Mouse (Mus musculus): Measurements from ENCODE around the gene Slc25a35. TPM values are rescaled to one million over a fixed set of nuclear protein-coding genes. Genes with fewer than 3 reads are reported as not detected.

The Slc25a35 gene
- polyA plus RNA-seq, 1 experiment = 5.7 TPM

DNA sequence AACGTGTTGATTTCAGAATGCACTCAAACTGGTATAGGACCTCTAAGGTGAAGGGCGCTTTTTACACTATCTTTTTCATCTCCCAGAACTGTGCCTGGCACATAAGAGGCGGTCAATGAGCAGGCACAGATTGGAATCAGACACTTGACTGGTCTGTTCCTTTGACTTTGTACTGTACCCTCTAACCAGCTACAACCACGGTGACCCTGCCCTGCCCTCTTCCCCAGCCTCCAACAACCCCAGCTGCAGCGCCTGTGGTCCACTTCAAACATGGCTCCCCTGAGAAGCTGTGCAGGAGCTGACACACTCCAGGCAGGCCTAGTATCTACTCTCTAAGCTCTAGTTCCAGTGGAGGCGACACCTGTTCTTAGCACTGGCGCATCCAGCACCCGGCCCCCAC lies 25.2 kb upstream of the Slc25a35 start:
- no peak overlapping the region for H3K27ac ChIP-seq (ENCODE audit: insufficient read depth, low read length)
- H3K4me1 ChIP-seq (ENCODE audit: control insufficient read depth, insufficient read depth, low read length) = peaks cover 10% of the 10 kb centered on the region
- no peak overlapping the region for H3K4me3 ChIP-seq (ENCODE audit: insufficient read depth, low read length)
- TF ChIP-seq CTCF (IDR thresholded peaks at IDR 0.05; ENCODE audit: borderline replicate concordance, insufficient read depth, low read length) (no peak), POLR2A (IDR thresholded peaks at IDR 0.05; ENCODE audit: low read depth, low read length) (no peak)

DNA sequence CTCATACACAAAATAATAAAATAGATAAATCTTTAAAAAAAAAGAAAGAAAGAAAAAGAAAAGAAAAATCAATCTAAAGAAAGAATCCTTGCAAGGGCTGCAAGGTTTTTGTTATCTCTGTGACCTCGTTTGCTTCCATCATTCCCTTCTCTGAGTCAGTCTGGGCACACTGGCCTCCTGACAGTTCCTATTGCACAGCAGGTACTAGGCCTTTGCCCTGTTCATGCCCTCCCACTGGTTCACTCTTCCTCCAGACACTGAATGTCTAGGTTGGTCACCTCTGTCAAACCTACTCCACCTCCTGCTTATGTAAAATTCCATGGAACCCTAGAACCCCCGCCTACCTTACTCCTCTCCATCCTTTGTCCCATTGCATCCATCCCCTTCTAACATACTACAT lies 22.7 kb upstream of the Slc25a35 start:
- Histone ChIP-seq H3K27ac (ENCODE audit: insufficient read depth, low read length) (no peak overlapping the region), H3K4me3 (ENCODE audit: insufficient read depth, low read length) (no peak overlapping the region), H3K4me1 (ENCODE audit: control insufficient read depth, insufficient read depth, low read length) (peaks cover 10% of the 10 kb centered on the region)
- TF ChIP-seq POLR2A (IDR thresholded peaks at IDR 0.05; ENCODE audit: low read depth, low read length) = no peak
- no peak for TF ChIP-seq CTCF (IDR thresholded peaks at IDR 0.05; ENCODE audit: borderline replicate concordance, insufficient read depth, low read length)

DNA sequence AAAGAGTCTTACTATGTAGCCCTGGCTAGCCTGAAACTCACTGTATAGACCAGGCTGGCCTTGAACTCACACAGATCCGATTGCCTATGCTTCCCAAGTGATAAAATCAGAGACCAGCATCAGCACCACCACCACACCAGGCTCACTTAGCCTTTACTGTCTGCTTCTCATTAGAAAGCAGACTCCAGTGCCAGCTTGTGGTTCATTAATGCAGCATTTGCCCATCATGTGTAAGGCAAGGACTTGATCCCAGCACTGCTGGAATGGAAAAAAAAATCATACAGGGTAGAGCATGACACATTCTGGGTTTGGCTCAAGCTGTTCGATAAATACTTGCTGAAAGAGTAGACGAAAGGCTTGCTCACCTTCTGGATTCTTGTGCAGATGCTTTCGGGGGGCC lies 21.9 kb upstream of the Slc25a35 start:
- Histone ChIP-seq H3K4me1 (ENCODE audit: control insufficient read depth, insufficient read depth, low read length) (peaks cover 10% of the 10 kb centered on the region), H3K4me3 (ENCODE audit: insufficient read depth, low read length) (no peak overlapping the region), H3K27ac (ENCODE audit: insufficient read depth, low read length) (peak overlapping the region; percentile 56; the same call in 1 of the 2 replicates)
- no peak for TF ChIP-seq CTCF (IDR thresholded peaks at IDR 0.05; ENCODE audit: borderline replicate concordance, insufficient read depth, low read length)
- TF ChIP-seq POLR2A (IDR thresholded peaks at IDR 0.05; ENCODE audit: low read depth, low read length) = no peak

DNA sequence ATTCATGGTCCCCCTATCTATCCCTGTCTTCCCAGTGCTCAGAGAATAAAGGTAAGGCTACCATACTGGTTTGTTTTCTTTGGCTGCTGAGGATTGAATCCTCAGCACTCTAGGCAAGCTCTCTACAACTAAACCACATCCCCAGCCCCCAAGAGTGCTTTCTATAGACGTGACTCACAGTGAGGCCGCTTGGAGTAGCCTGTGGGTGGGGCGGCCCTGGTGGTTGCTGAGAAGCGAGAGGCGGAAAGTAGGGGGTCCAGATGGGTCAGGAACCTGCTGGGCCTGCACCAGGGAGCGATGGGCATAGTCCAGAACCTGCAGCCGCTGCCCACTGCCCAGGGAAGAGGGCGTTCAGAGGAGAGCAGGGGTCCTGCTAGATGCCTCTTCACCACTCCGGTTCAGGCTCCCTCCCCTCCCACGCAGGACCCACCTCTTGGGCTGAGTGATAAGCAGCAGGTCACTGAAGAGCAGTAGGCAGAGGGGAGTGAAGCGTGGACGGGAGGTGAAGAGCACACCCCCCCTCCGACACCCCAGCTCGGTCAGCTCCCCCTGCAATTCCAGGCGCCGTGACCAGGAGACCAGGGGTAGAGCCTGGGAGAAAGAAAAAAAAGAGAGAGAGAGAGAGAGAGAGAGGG lies 21.0 kb upstream of the Slc25a35 start:
- TF ChIP-seq CTCF (IDR thresholded peaks at IDR 0.05; ENCODE audit: borderline replicate concordance, insufficient read depth, low read length) (no peak), POLR2A (IDR thresholded peaks at IDR 0.05; ENCODE audit: low read depth, low read length) (no peak)
- H3K4me3 ChIP-seq (ENCODE audit: insufficient read depth, low read length) = peak overlapping the region; percentile 3; the same call in 1 of the 2 replicates
- H3K27ac ChIP-seq (ENCODE audit: insufficient read depth, low read length) = peak overlapping the region; percentile 56; the same call in 1 of the 2 replicates
- peaks cover 10% of the 10 kb centered on the region for H3K4me1 ChIP-seq (ENCODE audit: control insufficient read depth, insufficient read depth, low read length)

DNA sequence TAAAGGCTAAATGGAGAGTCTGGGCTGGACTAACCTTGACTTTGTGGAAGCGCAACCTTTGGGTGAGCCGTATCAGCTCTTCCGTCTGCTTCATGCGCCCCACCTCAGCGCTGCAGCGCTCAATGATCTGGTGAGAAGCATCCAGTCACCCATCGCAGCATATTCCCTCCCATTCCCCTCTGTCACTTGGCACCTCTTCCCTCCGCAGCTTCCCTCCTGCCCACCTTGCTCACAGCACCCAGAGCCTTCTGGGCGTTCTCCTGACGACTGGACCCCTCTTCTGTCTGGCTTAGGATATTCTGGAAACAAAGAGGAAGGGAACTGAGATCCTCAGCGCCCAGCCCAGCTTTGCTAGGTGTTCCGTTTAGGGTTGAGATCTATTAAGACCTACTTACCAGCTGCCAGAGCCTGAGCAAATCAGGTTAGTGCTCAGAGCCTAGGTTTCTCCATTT lies 20.4 kb upstream of the Slc25a35 start:
- H3K27ac ChIP-seq (ENCODE audit: insufficient read depth, low read length) = no peak overlapping the region
- TF ChIP-seq CTCF (IDR thresholded peaks at IDR 0.05; ENCODE audit: borderline replicate concordance, insufficient read depth, low read length) = no peak
- TF ChIP-seq POLR2A (IDR thresholded peaks at IDR 0.05; ENCODE audit: low read depth, low read length) = no peak
- H3K4me1 ChIP-seq (ENCODE audit: control insufficient read depth, insufficient read depth, low read length) = peaks cover 10% of the 10 kb centered on the region
- H3K4me3 ChIP-seq (ENCODE audit: insufficient read depth, low read length) = no peak overlapping the region

DNA sequence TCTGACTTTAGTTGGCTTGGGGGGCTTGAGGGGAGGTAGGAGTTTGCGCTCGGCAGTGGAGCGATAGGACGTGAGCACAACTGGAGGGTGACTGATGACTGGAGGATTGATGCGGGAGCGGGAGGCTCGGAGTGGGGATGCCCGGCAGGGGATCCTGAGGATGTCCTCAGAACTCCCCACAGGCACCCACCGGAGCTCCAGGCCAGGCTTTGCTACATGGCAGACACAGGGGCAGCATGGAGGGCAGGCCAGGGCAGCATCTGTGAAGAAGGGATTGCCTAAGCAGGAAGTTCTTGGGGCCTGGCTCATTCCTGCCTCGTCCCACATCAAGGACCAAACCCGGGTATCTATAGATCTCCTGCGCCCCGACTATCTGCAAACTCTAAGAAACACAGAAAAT lies 14.0 kb upstream of the Slc25a35 start:
- Histone ChIP-seq H3K4me3 (ENCODE audit: insufficient read depth, low read length) (no peak overlapping the region), H3K27ac (ENCODE audit: insufficient read depth, low read length) (no peak overlapping the region), H3K4me1 (ENCODE audit: control insufficient read depth, insufficient read depth, low read length) (no peaks in the 10 kb centered on the region)
- TF ChIP-seq CTCF (IDR thresholded peaks at IDR 0.05; ENCODE audit: borderline replicate concordance, insufficient read depth, low read length) = no peak
- no peak for TF ChIP-seq POLR2A (IDR thresholded peaks at IDR 0.05; ENCODE audit: low read depth, low read length)

DNA sequence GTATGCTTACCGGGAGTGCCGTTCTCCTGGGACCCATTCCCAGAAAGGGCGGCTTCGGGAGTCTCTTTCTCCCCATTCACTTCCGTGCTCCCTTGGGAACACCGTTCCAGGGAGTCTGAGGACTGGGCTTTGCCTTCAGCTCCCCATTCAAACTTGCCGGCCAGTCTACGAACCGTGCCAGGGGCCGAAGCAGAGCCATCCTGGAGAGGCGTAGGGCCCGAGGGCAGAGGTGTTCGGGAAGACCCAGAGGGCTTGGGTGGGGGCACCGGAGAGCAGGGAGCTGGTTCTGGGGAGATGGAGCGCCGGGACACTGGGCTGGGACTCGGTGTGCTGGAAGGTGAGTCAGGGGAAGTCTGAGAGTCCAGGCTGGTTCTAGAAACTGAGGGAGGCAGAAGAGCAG lies 13.5 kb upstream of the Slc25a35 start:
- no peak for TF ChIP-seq POLR2A (IDR thresholded peaks at IDR 0.05; ENCODE audit: low read depth, low read length)
- no peak for TF ChIP-seq CTCF (IDR thresholded peaks at IDR 0.05; ENCODE audit: borderline replicate concordance, insufficient read depth, low read length)
- H3K4me1 ChIP-seq (ENCODE audit: control insufficient read depth, insufficient read depth, low read length) = no peaks in the 10 kb centered on the region
- H3K4me3 ChIP-seq (ENCODE audit: insufficient read depth, low read length) = peak overlapping the region; percentile 11; the same call in 1 of the 2 replicates
- no peak overlapping the region for H3K27ac ChIP-seq (ENCODE audit: insufficient read depth, low read length)

DNA sequence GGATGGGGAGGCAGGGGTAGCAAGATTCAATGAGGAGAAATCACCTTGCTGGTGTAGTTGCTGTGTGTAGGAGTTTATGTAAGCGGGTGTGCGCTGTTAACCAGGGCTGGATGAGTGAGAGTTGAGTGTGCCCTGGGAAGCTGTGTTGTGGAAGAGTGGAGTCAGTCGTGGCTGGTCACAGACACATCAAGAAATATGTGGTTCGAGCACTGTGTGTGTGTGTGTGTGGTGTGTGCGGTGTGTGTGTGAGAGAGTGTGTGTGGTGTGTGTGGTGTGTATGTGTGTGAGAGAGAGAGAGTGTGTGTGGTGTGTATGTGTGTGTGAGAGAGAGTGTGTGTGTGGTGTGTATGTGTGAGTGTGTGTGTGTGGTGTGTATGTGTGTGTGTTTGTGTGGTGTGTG lies 12.5 kb upstream of the Slc25a35 start:
- TF ChIP-seq POLR2A (IDR thresholded peaks at IDR 0.05; ENCODE audit: low read depth, low read length) = no peak
- TF ChIP-seq CTCF (IDR thresholded peaks at IDR 0.05; ENCODE audit: borderline replicate concordance, insufficient read depth, low read length) = no peak
- no peak overlapping the region for H3K27ac ChIP-seq (ENCODE audit: insufficient read depth, low read length)
- no peak overlapping the region for H3K4me3 ChIP-seq (ENCODE audit: insufficient read depth, low read length)
- H3K4me1 ChIP-seq (ENCODE audit: control insufficient read depth, insufficient read depth, low read length) = no peaks in the 10 kb centered on the region

DNA sequence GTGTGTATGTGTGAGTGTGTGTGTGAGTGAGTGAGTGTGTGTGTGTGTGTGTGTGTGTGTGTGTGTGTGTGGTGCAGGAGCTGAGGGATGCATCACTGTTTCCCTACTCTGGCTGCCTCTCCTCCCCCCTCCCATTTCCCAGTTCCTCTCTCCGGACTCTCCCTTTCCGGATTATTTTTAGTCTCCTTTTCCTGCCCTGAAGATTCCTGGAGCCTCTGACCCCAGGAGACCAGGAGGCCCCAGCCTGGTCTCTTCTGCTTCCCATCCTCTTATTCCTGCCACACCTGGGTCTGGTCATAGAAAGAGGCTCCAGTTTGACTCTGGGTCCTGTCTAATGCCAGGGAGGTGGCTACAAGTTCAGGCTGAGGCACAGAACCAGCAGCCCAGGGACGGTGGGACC lies 11.8 kb upstream of the Slc25a35 start:
- no peak overlapping the region for H3K27ac ChIP-seq (ENCODE audit: insufficient read depth, low read length)

DNA sequence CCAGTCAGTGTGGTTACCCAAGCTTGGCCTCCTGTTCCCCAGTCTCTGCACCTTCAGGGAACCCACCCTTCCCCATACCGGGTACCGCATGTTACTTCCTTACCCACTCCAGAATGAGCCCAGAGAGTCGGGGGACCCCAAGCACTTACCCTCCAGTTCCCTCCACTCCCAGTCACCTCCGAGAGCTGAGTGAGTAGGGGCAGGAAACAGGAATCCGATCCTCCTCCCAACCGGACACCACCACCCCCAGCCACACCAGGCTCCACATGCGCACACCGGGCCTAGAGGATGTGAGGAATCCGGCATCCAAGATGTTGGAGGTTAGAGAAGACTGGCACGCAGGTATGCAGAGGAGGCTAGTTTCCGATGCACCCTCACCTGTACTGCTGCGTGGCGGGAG lies 11.2 kb upstream of the Slc25a35 start:
- H3K27ac ChIP-seq (ENCODE audit: insufficient read depth, low read length) = no peak overlapping the region

More for the DNA sequence above, 11.8 kb upstream of the Slc25a35 start:
- H3K4me1 ChIP-seq (ENCODE audit: control insufficient read depth, insufficient read depth, low read length) = no peaks in the 10 kb centered on the region
- TF ChIP-seq POLR2A (IDR thresholded peaks at IDR 0.05; ENCODE audit: low read depth, low read length) (no peak), CTCF (IDR thresholded peaks at IDR 0.05; ENCODE audit: borderline replicate concordance, insufficient read depth, low read length) (no peak)
- no peak overlapping the region for H3K4me3 ChIP-seq (ENCODE audit: insufficient read depth, low read length)

More for the DNA sequence above, 11.2 kb upstream of the Slc25a35 start:
- Histone ChIP-seq H3K4me3 (ENCODE audit: insufficient read depth, low read length) (no peak overlapping the region), H3K4me1 (ENCODE audit: control insufficient read depth, insufficient read depth, low read length) (no peaks in the 10 kb centered on the region)
- TF ChIP-seq POLR2A (IDR thresholded peaks at IDR 0.05; ENCODE audit: low read depth, low read length) = no peak
- no peak for TF ChIP-seq CTCF (IDR thresholded peaks at IDR 0.05; ENCODE audit: borderline replicate concordance, insufficient read depth, low read length)
